Mouse (Mus musculus) stomach, embryonic 16.5 days (tissue): Measurements from ENCODE around the gene Lsm4. TPM values are rescaled to one million over a fixed set of nuclear protein-coding genes. Genes with fewer than 3 reads are reported as not detected.

Experiments
- ATAC-seq: fragments of 200-750 bp; cut with Nextera tagmentation; 2 replicates; pipeline ENCODE4 v1.8.0; 2017; ENCODE audit warnings: moderate number of reproducible peaks, moderate TSS enrichment; ENCODE audit not compliant: insufficient read depth, low FRiP score
- H3K27ac ChIP-seq: fragments of 300-500 bp; sonication (generic); 2 replicates; pipeline ENCODE4 v1.5.1; 2014; ENCODE audit warnings: low read length
- H3K27me3 ChIP-seq: fragments of 300-500 bp; sonication (generic); 2 replicates; pipeline ENCODE4 v1.6.1; 2014; ENCODE audit warnings: low read length, control low read depth, mixed read lengths; ENCODE audit not compliant: control insufficient read depth, insufficient read depth
- H3K36me3 ChIP-seq: fragments of 300-500 bp; sonication (generic); 2 replicates; pipeline ENCODE4 v1.6.1; 2014; ENCODE audit warnings: low read length; ENCODE audit not compliant: control insufficient read depth, insufficient read depth
- H3K4me1 ChIP-seq: fragments of 300-500 bp; sonication (generic); 2 replicates; pipeline ENCODE4 v1.6.1; 2014; ENCODE audit warnings: low read length, control low read depth, mixed read lengths; ENCODE audit not compliant: control insufficient read depth, insufficient read depth
- H3K4me2 ChIP-seq: fragments of 300-500 bp; sonication (generic); 2 replicates; pipeline ENCODE4 v1.6.1; 2014; ENCODE audit warnings: low read depth, low read length, mixed read lengths
- H3K4me3 ChIP-seq: fragments of 300-500 bp; sonication (generic); replicated peaks from 2 replicates; pipeline ENCODE4 v1.5.1; 2014; ENCODE audit warnings: mild to moderate bottlenecking, low read length
- H3K9ac ChIP-seq: fragments of 300-500 bp; sonication (generic); 2 replicates; pipeline ENCODE4 v1.6.1; 2014; ENCODE audit warnings: low read length
- H3K9me3 ChIP-seq: fragments of 300-500 bp; sonication (generic); replicated peaks from 2 replicates; pipeline ENCODE4 v1.6.1; 2016; ENCODE audit warnings: low read length, control low read depth; ENCODE audit not compliant: control insufficient read depth
- WGBS: fragments of 180-500 bp; shearing (Covaris S2); extraction: QIAGEN DNeasy Blood & Tissue Kit; methylation state at CpG from one replicate; pipeline ENCODE4 v1.1.7; 2014; 5-methylcytosine and 5-hydroxymethylcytosine counted together
- polyA plus RNA-seq: library from polyadenylated mRNA; unstranded; fragments of >200 nt; fragmentation: Nextera tagmentation; extraction: Ambion mirVana; gene quantifications from 2 replicates; pipeline ENCODE4 v1.2.1, GENCODE M21; 2015

Gene Lsm4
- polyA plus RNA-seq, 1 experiment from 2014 or later: 173 TPM

DNA sequence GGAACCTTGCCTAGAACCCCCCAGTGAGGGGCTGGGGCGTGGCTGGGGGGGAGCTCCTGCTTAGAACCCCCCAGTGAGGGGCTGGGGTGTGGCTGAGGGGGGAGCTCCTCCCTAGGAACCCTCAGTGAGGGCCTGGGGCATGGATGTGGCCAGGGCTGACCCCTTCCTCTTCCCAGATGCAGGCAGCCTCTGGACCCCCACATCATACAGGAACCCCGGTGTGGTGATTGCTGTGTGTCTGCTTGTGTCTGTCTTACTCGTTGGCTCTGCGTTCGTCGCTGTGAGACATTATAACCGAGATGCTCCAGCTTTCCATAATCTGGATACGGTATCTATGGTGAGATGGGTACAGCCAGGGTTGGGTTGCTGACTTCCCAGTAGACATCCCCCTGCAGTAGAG lies 48.6 kb downstream of the Lsm4 start:
- Histone ChIP-seq H3K4me2 (no peak overlapping the region), H3K9ac (no peak overlapping the region), H3K27me3 (no peaks in the 10 kb centered on the region), H3K36me3 (no peaks in the 10 kb centered on the region), H3K27ac (no peak overlapping the region), H3K4me1 (peaks cover 3% of the 10 kb centered on the region; the same call in 1 of the 2 replicates), H3K4me3 (no peak overlapping the region), H3K9me3 (no peaks in the 10 kb centered on the region)
- WGBS: 87% methylated on average over 8 of the region's 8 CpGs
- no peak for ATAC-seq

DNA sequence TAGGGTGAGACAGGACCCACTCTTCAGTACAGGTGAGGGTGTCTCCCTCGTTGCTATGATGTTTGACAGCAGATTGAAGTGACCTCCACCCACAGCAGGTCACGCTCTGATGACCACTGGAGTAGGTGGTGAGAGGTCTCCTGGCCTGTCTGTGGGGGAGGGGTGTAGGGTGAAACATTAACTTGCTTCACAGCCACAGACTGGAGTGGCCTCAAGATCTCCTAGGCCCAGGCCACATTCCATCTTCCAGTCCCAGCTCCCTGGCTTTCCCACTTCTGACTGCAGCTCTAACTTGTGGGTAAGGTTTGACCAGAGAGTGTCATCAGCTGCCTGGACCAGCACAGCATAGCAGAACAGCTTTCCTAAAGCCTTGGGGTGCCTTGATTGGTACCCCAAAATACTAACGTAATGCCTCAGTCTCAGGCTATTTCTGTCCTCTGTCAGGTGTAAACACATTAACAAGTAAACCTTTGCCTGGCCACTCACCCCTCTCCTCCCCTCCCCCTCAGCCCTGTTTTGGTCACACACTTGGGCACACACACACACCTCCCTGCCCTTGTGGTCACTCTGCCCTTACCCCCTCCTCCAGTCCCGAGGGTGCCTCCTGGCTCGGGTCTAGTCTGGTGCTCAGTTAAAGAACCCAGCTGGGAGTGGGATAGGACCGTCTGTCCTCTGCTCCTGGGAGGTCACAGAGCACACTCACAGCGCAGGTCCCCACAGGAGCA lies 50.6 kb downstream of the Lsm4 start, which contains the start of gene Pde4c:
TSS of gene Pde4c (plus strand) at position 235 of the 725 bp plus-strand sequence.
- ATAC-seq: no peak
- H3K4me2 ChIP-seq: no peak within 1 kb of the TSS
- 46% methylated on average over 7 of the region's 7 CpGs for WGBS

GRCm38 (mm10) chr8:70724216-70724615 lies 51.2 kb downstream of the Lsm4 start:
- Histone ChIP-seq H3K9me3 (no peaks in the 10 kb centered on the region), H3K4me3 (no peak overlapping the region), H3K9ac (no peak overlapping the region), H3K27me3 (peaks cover 9% of the 10 kb centered on the region; the same call in 1 of the 2 replicates), H3K4me2 (no peak overlapping the region), H3K27ac (no peak overlapping the region), H3K4me1 (no peaks in the 10 kb centered on the region), H3K36me3 (no peaks in the 10 kb centered on the region)
- ATAC-seq: no peak
- WGBS: 72% methylated on average over 12 of the region's 12 CpGs

More for the DNA sequence above, 50.6 kb downstream of the Lsm4 start, which contains the start of gene Pde4c:
- Histone ChIP-seq H3K27me3 (0 out of 2 replicates have a peak, but pooled peaks cover 7% of the 10 kb centered on the region), H3K4me1 (no peaks in the 10 kb centered on the region; the same call in 1 of the 2 replicates), H3K9ac (0 out of 2 replicates have a peak within 1 kb of the TSS, but pooled peaks have one; percentile 10), H3K27ac (no peak within 1 kb of the TSS), H3K36me3 (no peaks in the 10 kb centered on the region), H3K4me3 (no peak within 1 kb of the TSS), H3K9me3 (no peaks in the 10 kb centered on the region)

GRCm38 (mm10) chr8:70725792-70726447 lies 52.9 kb downstream of the Lsm4 start:
- Histone ChIP-seq H3K9ac (no peak overlapping the region), H3K4me1 (0 out of 2 replicates have a peak, but pooled peaks cover 3% of the 10 kb centered on the region), H3K27me3 (peaks cover 18% of the 10 kb centered on the region), H3K9me3 (no peaks in the 10 kb centered on the region), H3K27ac (no peak overlapping the region), H3K4me2 (no peak overlapping the region), H3K4me3 (no peak overlapping the region), H3K36me3 (no peaks in the 10 kb centered on the region)
- 24% methylated on average over 14 of the region's 14 CpGs for WGBS
- ATAC-seq: no peak

- no peaks in the 10 kb centered on the region for H3K36me3 ChIP-seq
- no peaks in the 10 kb centered on the region for H3K9me3 ChIP-seq
- ATAC-seq: no peak
- H3K4me3 ChIP-seq: no peak overlapping the region
- H3K9ac ChIP-seq: no peak overlapping the region
- H3K27ac ChIP-seq: no peak overlapping the region
- WGBS: 43% methylated on average over 11 of the region's 11 CpGs
- H3K4me2 ChIP-seq: no peak overlapping the region
- H3K27me3 ChIP-seq: peaks cover 18% of the 10 kb centered on the region
- 0 out of 2 replicates have a peak, but pooled peaks cover 3% of the 10 kb centered on the region for H3K4me1 ChIP-seq
Observed at GRCm38 (mm10) chr8:70726721-70727120, 53.7 kb downstream of the Lsm4 start.

Other genes with a start within 250 kb of the Lsm4 start
- 13.9 and 16.2 TPM in 2 replicates for gene Crtc1, start 233.7 kb upstream of the Lsm4 start, polyA plus RNA-seq
- gene Klhl26, start 196.3 kb upstream of the Lsm4 start, polyA plus RNA-seq: 24.2 and 24.9 TPM in 2 replicates
- gene Tmem59l, start 185.9 kb upstream of the Lsm4 start, polyA plus RNA-seq: 2.8 and 4.3 TPM in 2 replicates
- gene Crlf1, start 180.1 kb upstream of the Lsm4 start, polyA plus RNA-seq: 3.4 and 4.9 TPM in 2 replicates
- gene Rex1bd, start 166.5 kb upstream of the Lsm4 start, polyA plus RNA-seq: 118 and 125 TPM in 2 replicates
- gene Uba52, start 162.4 kb upstream of the Lsm4 start, polyA plus RNA-seq: 719 and 930 TPM in 2 replicates
- 291 and 298 TPM in 2 replicates for gene Fkbp8, start 145.5 kb upstream of the Lsm4 start, polyA plus RNA-seq
- gene Kxd1, start 145.3 kb upstream of the Lsm4 start, polyA plus RNA-seq: 53.6 and 53.9 TPM in 2 replicates
- gene Ell, start 133.8 kb upstream of the Lsm4 start, polyA plus RNA-seq: 18.6 and 20.5 TPM in 2 replicates
- gene Isyna1, start 78.9 kb upstream of the Lsm4 start, polyA plus RNA-seq: 104 and 111 TPM in 2 replicates
- 65.2 and 68.3 TPM in 2 replicates for gene Ssbp4, start 64.4 kb upstream of the Lsm4 start, polyA plus RNA-seq
- 2.9 and 3.0 TPM in 2 replicates for gene Lrrc25, start 57.1 kb upstream of the Lsm4 start, polyA plus RNA-seq
- 0.57 and 0.60 TPM in 2 replicates for gene Gdf15, start 40.8 kb upstream of the Lsm4 start, polyA plus RNA-seq
- gene Pgpep1, start 12.9 kb upstream of the Lsm4 start, polyA plus RNA-seq: 47.4 and 57.5 TPM in 2 replicates
- 22.5 and 30.0 TPM in 2 replicates for gene Jund, start 25.7 kb downstream of the Lsm4 start, polyA plus RNA-seq
- gene Iqcn, start 30.2 kb downstream of the Lsm4 start, polyA plus RNA-seq: not detected in 2 replicates
- gene Gm3336, start 45.3 kb downstream of the Lsm4 start, polyA plus RNA-seq: 2.0 and 4.2 TPM in 2 replicates
- 0.23 and 0.84 TPM in 2 replicates for gene Pde4c, start 50.5 kb downstream of the Lsm4 start, polyA plus RNA-seq
- gene Rab3a, start 81.4 kb downstream of the Lsm4 start, polyA plus RNA-seq: 23.4 and 23.8 TPM in 2 replicates
- gene Mpv17l2, start 87.7 kb downstream of the Lsm4 start, polyA plus RNA-seq: 47.6 and 54.3 TPM in 2 replicates
- gene Pik3r2, start 103.5 kb downstream of the Lsm4 start, polyA plus RNA-seq: 57.6 and 60.8 TPM in 2 replicates
- gene Mast3, start 131.8 kb downstream of the Lsm4 start, polyA plus RNA-seq: 10.0 and 10.5 TPM in 2 replicates
- 0.23 TPM in 1 of 2 replicates, not detected in the other for gene Il12rb1, start 135.2 kb downstream of the Lsm4 start, polyA plus RNA-seq
- 6.0 and 7.1 TPM in 2 replicates for gene Arrdc2, start 166.5 kb downstream of the Lsm4 start, polyA plus RNA-seq
- 1.4 TPM in 2 replicates for gene Kcnn1, start 190.0 kb downstream of the Lsm4 start, polyA plus RNA-seq
- 85.6 and 89.6 TPM in 2 replicates for gene Ccdc124, start 200.7 kb downstream of the Lsm4 start, polyA plus RNA-seq
- 8.2 and 13.8 TPM in 2 replicates for gene Slc5a5, start 219.5 kb downstream of the Lsm4 start, polyA plus RNA-seq
- 3,565 and 3,656 TPM in 2 replicates for gene Rpl18a, start 224.2 kb downstream of the Lsm4 start, polyA plus RNA-seq
- gene Map1s, start 232.7 kb downstream of the Lsm4 start, polyA plus RNA-seq: 39.8 and 41.4 TPM in 2 replicates